Mouse (Mus musculus): ENCODE measurements at regions not wholly inside any gene's neighbourhood (a gene's known extent, or its start where the extent isn't known, plus 50 kb on each side); places are given as distances from the start of the nearest gene placed in this dataset.

- no peak for ATAC-seq (ENCODE audit: low FRiP score, low read depth)
- no peaks in the 10 kb centered on the region for H3K36me3 ChIP-seq (ENCODE audit: control insufficient read depth, insufficient read depth, low read length)
- DNase-seq (ENCODE audit: low spot score): no peak
- no peaks in the 10 kb centered on the region for H3K4me1 ChIP-seq (ENCODE audit: control insufficient read depth, insufficient read depth, low read length)
- H3K27me3 ChIP-seq (ENCODE audit: control insufficient read depth, insufficient read depth, low read length): no peaks in the 10 kb centered on the region
- H3K9me3 ChIP-seq (ENCODE audit: control insufficient read depth, low read length): no peaks in the 10 kb centered on the region
- 81% methylated on average over 3 of the region's 3 CpGs for WGBS
- H3K27ac ChIP-seq (replicated peaks; ENCODE audit: low read depth, low read length): no peak overlapping the region
- H3K4me3 ChIP-seq (replicated peaks; ENCODE audit: low read length): no peak overlapping the region
- TF ChIP-seq POLR2A (IDR thresholded peaks at IDR 0.05; ENCODE audit: borderline replicate concordance, extremely low read depth, insufficient read depth, insufficient read length): no peak
- H3K4me2 ChIP-seq (replicated peaks; ENCODE audit: low read depth, low read length, severe bottlenecking): no peak overlapping the region
- no peak overlapping the region for H3K9ac ChIP-seq (ENCODE audit: low read depth, low read length, severe bottlenecking)
Observed at GRCm38 (mm10) chr13:15929890-15930289, 81.8 kb upstream of the Inhba start.

- H3K36me3 ChIP-seq (ENCODE audit: control insufficient read depth, insufficient read depth, low read length): no peaks in the 10 kb centered on the region
- no peak overlapping the region for H3K4me2 ChIP-seq (replicated peaks; ENCODE audit: low read depth, low read length, severe bottlenecking)
- no peak overlapping the region for H3K27ac ChIP-seq (replicated peaks; ENCODE audit: low read depth, low read length)
- ATAC-seq (ENCODE audit: low FRiP score, low read depth) (no peak), DNase-seq (ENCODE audit: low spot score) (no peak)
- H3K27me3 ChIP-seq (ENCODE audit: control insufficient read depth, insufficient read depth, low read length): no peaks in the 10 kb centered on the region
- no peak overlapping the region for H3K4me3 ChIP-seq (replicated peaks; ENCODE audit: low read length)
- no peak for TF ChIP-seq POLR2A (IDR thresholded peaks at IDR 0.05; ENCODE audit: borderline replicate concordance, extremely low read depth, insufficient read depth, insufficient read length)
- WGBS: 47% methylated on average over 5 of the region's 5 CpGs
- no peaks in the 10 kb centered on the region for H3K9me3 ChIP-seq (ENCODE audit: control insufficient read depth, low read length)
- H3K9ac ChIP-seq (ENCODE audit: low read depth, low read length, severe bottlenecking): no peak overlapping the region
- H3K4me1 ChIP-seq (ENCODE audit: control insufficient read depth, insufficient read depth, low read length): no peaks in the 10 kb centered on the region
Observed at GRCm38 (mm10) chr13:15931553-15932162, 80.0 kb upstream of the Inhba start.

- Histone ChIP-seq H3K9me3 (ENCODE audit: control insufficient read depth, low read length) (no peaks in the 10 kb centered on the region), H3K4me2 (replicated peaks; ENCODE audit: low read depth, low read length, severe bottlenecking) (no peak overlapping the region), H3K27ac (replicated peaks; ENCODE audit: low read depth, low read length) (no peak overlapping the region), H3K9ac (ENCODE audit: low read depth, low read length, severe bottlenecking) (no peak overlapping the region), H3K4me3 (replicated peaks; ENCODE audit: low read length) (no peak overlapping the region), H3K4me1 (ENCODE audit: control insufficient read depth, insufficient read depth, low read length) (no peaks in the 10 kb centered on the region), H3K36me3 (ENCODE audit: control insufficient read depth, insufficient read depth, low read length) (no peaks in the 10 kb centered on the region), H3K27me3 (ENCODE audit: control insufficient read depth, insufficient read depth, low read length) (no peaks in the 10 kb centered on the region)
- DNase-seq (ENCODE audit: low spot score) (no peak), ATAC-seq (ENCODE audit: low FRiP score, low read depth) (no peak)
- no peak for TF ChIP-seq POLR2A (IDR thresholded peaks at IDR 0.05; ENCODE audit: borderline replicate concordance, extremely low read depth, insufficient read depth, insufficient read length)
- 78% methylated on average over 1 of the region's 1 CpGs for WGBS
Observed at GRCm38 (mm10) chr13:15935689-15936088, 76.0 kb upstream of the Inhba start.

- Histone ChIP-seq H3K4me1 (ENCODE audit: control insufficient read depth, insufficient read depth, low read length) (no peaks in the 10 kb centered on the region), H3K9me3 (ENCODE audit: control insufficient read depth, low read length) (no peaks in the 10 kb centered on the region), H3K27ac (replicated peaks; ENCODE audit: low read depth, low read length) (no peak overlapping the region), H3K4me2 (replicated peaks; ENCODE audit: low read depth, low read length, severe bottlenecking) (no peak overlapping the region), H3K9ac (ENCODE audit: low read depth, low read length, severe bottlenecking) (no peak overlapping the region), H3K4me3 (replicated peaks; ENCODE audit: low read length) (no peak overlapping the region), H3K36me3 (ENCODE audit: control insufficient read depth, insufficient read depth, low read length) (no peaks in the 10 kb centered on the region), H3K27me3 (ENCODE audit: control insufficient read depth, insufficient read depth, low read length) (no peaks in the 10 kb centered on the region)
- DNase-seq (ENCODE audit: low spot score) (no peak), ATAC-seq (ENCODE audit: low FRiP score, low read depth) (no peak)
- no peak for TF ChIP-seq POLR2A (IDR thresholded peaks at IDR 0.05; ENCODE audit: borderline replicate concordance, extremely low read depth, insufficient read depth, insufficient read length)
- 57% methylated on average over 1 of the region's 1 CpGs for WGBS
Observed at GRCm38 (mm10) chr13:15936109-15936508, 75.5 kb upstream of the Inhba start.

DNA sequence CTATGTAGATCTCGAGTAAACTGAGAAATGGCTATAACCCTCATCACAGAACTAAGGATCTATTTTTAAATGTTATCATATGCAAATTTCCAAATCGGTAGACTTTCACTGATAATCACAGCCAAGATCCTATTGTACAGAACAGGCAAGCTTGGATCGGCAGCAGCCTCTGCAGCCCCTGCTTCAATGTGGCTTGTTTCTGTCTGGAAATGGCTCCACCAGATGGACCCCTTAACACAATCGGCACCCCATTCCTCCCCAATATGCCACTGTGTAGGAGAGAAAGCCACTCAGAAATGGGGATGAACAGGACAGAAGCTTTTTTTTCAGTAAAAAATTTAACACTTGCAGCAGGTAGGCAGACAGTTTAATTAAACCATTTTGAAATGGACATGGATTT, 61.5 kb upstream of the Inhba start:
- DNase-seq (ENCODE audit: low spot score) (no peak), ATAC-seq (ENCODE audit: low FRiP score, low read depth) (no peak)
- Histone ChIP-seq H3K9me3 (ENCODE audit: control insufficient read depth, low read length) (no peaks in the 10 kb centered on the region), H3K4me2 (replicated peaks; ENCODE audit: low read depth, low read length, severe bottlenecking) (no peak overlapping the region), H3K9ac (ENCODE audit: low read depth, low read length, severe bottlenecking) (no peak overlapping the region), H3K36me3 (ENCODE audit: control insufficient read depth, insufficient read depth, low read length) (no peaks in the 10 kb centered on the region), H3K4me1 (ENCODE audit: control insufficient read depth, insufficient read depth, low read length) (no peaks in the 10 kb centered on the region), H3K4me3 (replicated peaks; ENCODE audit: low read length) (no peak overlapping the region), H3K27ac (replicated peaks; ENCODE audit: low read depth, low read length) (no peak overlapping the region), H3K27me3 (ENCODE audit: control insufficient read depth, insufficient read depth, low read length) (no peaks in the 10 kb centered on the region)
- WGBS: 86% methylated on average over 4 of the region's 4 CpGs
- no peak for TF ChIP-seq POLR2A (IDR thresholded peaks at IDR 0.05; ENCODE audit: borderline replicate concordance, extremely low read depth, insufficient read depth, insufficient read length)

Data from limb, embryonic 14.5 days (tissue).